Mouse (Mus musculus): ENCODE data around the gene Faap24. TPM values are rescaled to one million over a fixed set of nuclear protein-coding genes. Genes with fewer than 3 reads are reported as not detected.

Gene Faap24
- total RNA-seq, 2 experiments from 2014 or later, result 1.7 to 2.1 TPM

- no peak for DNase-seq
These were observed 31.3 kb downstream of the Faap24 start for GRCm38 (mm10) chr7:35365161-35365910.

- DNase-seq, result no peak
These were observed 33.8 kb downstream of the Faap24 start for GRCm38 (mm10) chr7:35362868-35363267.

- DNase-seq, result no peak
These were observed 34.4 kb downstream of the Faap24 start for GRCm38 (mm10) chr7:35362253-35362652.

GRCm38 (mm10) chr7:35357621-35358020 lies 39.0 kb downstream of the Faap24 start:
- no peak for DNase-seq

- DNase-seq, result no peak
These were observed 41.2 kb downstream of the Faap24 start for GRCm38 (mm10) chr7:35355303-35355872.

GRCm38 (mm10) chr7:35353306-35353705 lies 43.3 kb downstream of the Faap24 start:
- DNase-seq, result no peak

- no peak for DNase-seq
These were observed 45.5 kb downstream of the Faap24 start for GRCm38 (mm10) chr7:35351155-35351554.

GRCm38 (mm10) chr7:35349886-35350684 lies 46.6 kb downstream of the Faap24 start:
- DNase-seq, result no peak

- DNase-seq, result no peak
These were observed 47.6 kb downstream of the Faap24 start for GRCm38 (mm10) chr7:35349022-35349421.

GRCm38 (mm10) chr7:35347918-35348700 lies 48.5 kb downstream of the Faap24 start:
- DNase-seq, result no peak

GRCm38 (mm10) chr7:35344785-35345330 lies 51.8 kb downstream of the Faap24 start:
- DNase-seq, result no peak

- no peak for DNase-seq
These were observed 54.1 kb downstream of the Faap24 start for GRCm38 (mm10) chr7:35342498-35342897.

Other genes with a start within 250 kb of the Faap24 start
- 1 to 10 TPM; 2.8 to 4.1 TPM for gene Slc7a10, start 210.5 kb downstream of the Faap24 start, total RNA-seq (2021)
- 10 to 100 TPM; 12.1 to 13.8 TPM for gene Lrp3, start 181.3 kb downstream of the Faap24 start, total RNA-seq (2021)
- 1 to 10 TPM; 8.8 TPM for gene Gpatch1, start 78.4 kb downstream of the Faap24 start, total RNA-seq (2021)
- 1 to 10 TPM in 1 of 2 experiments, under 1 TPM in 1; 0.94 to 1.8 TPM for gene Rhpn2, start 62.7 kb downstream of the Faap24 start, total RNA-seq (2021)
- 1 to 10 TPM; 5.5 to 6.6 TPM for gene Cep89, start 199 bp upstream of the Faap24 start, total RNA-seq (2021)
- gene Slc7a9, start 52.0 kb upstream of the Faap24 start, total RNA-seq (2021), result not detected
- under 1 TPM in 1 of 2 experiments, not detected in 1; 0.14 TPM for gene Tdrd12, start 140.9 kb upstream of the Faap24 start, total RNA-seq (2021)
- 10 to 100 TPM; 37.0 to 41.8 TPM for gene Nudt19, start 159.5 kb upstream of the Faap24 start, total RNA-seq (2021)
- gene Rgs9bp, start 188.7 kb upstream of the Faap24 start, total RNA-seq (2021), result under 1 TPM; 0.07 to 0.18 TPM
- 10 to 100 TPM; 13.3 to 19.1 TPM for gene Ankrd27, start 189.4 kb upstream of the Faap24 start, total RNA-seq (2021)